Mouse (Mus musculus) ES-Bruce4 (cell line): ENCODE measurements around the gene Pex11b. TPM values are rescaled to one million over a fixed set of nuclear protein-coding genes. Genes with fewer than 3 reads are reported as not detected.
"Not testable (repeated sequence)": the region's sequence is repeated elsewhere in the genome, so short reads cannot be mapped to it uniquely, and the experiment has no call there.

ENCODE experiments used
- H3K27ac ChIP-seq: 2 replicates; pipeline ENCODE4 v1.5.1; 2012; ENCODE audit warnings: low read length, inconsistent platforms; ENCODE audit not compliant: insufficient read depth
- H3K27me3 ChIP-seq: 2 replicates; pipeline ENCODE4 v1.6.1; 2012; ENCODE audit warnings: mild to moderate bottlenecking, low read length, inconsistent platforms; ENCODE audit not compliant: control insufficient read depth, poor library complexity, insufficient read depth, severe bottlenecking
- H3K36me3 ChIP-seq: 2 replicates; pipeline ENCODE4 v1.6.1; 2012; ENCODE audit warnings: inconsistent platforms, mild to moderate bottlenecking, low read length, moderate library complexity; ENCODE audit not compliant: control insufficient read depth, poor library complexity, insufficient read depth, severe bottlenecking
- H3K4me1 ChIP-seq: one replicate; pipeline ENCODE4 v1.8.1; 2011; ENCODE audit warnings: low read length; ENCODE audit not compliant: control insufficient read depth, insufficient read depth
- H3K4me3 ChIP-seq: 2 replicates; pipeline ENCODE4 v1.5.1; 2011; ENCODE audit warnings: low read depth, mild to moderate bottlenecking, low read length
- H3K9ac ChIP-seq: 2 replicates; pipeline ENCODE4 v1.6.1; 2012; ENCODE audit warnings: low read depth, mild to moderate bottlenecking, inconsistent platforms; ENCODE audit not compliant: poor library complexity, severe bottlenecking
- H3K9me3 ChIP-seq: replicated peaks from 2 replicates; pipeline ENCODE4 v1.6.1; 2012; ENCODE audit warnings: mild to moderate bottlenecking, low read length, inconsistent platforms; ENCODE audit not compliant: control insufficient read depth, poor library complexity, insufficient read depth, severe bottlenecking
- CTCF ChIP-seq: IDR thresholded peaks from one replicate; pipeline ENCODE4 v1.8.1; 2011; ENCODE audit warnings: low read depth, low read length
- EP300 ChIP-seq: IDR thresholded peaks from 2 replicates; pipeline ENCODE4 v1.6.1; 2011; ENCODE audit warnings: low read depth, low read length; ENCODE audit not compliant: insufficient read depth
- POLR2A ChIP-seq: IDR thresholded peaks from one replicate; pipeline ENCODE4 v1.8.1; 2011; ENCODE audit warnings: low read length; ENCODE audit not compliant: insufficient read depth
- polyA plus RNA-seq: library from polyadenylated mRNA; stranded (reverse); fragments of >200 nt; gene quantifications from 2 replicates; pipeline ENCODE4 v1.2.4, GENCODE M21; 2011; ENCODE audit warnings: low read depth; ENCODE audit not compliant: missing spikeins, insufficient read depth, insufficient read length

Pex11b gene
- polyA plus RNA-seq, 1 experiment: 22.3 TPM

DNA sequence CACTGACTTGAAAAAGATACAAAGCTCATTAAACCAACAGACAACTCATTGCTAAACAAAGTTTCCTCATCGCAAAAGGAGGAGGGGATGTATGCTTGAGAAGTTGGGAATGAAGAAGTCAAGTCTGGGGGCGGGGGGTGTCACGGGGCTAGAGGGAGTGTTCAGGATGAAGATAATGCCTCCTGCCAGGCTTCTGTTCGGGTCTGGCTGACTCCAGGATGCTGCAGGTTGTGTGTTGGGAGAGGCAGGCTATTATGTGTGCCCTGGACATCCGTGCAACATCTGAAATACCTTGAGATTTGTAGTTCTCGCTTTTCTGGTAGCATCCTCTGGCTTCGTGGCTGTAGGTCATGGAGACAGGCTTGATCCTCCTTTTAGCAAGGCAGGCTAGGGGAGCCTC is 43.3 kb downstream of the Pex11b start:
- H3K4me3 ChIP-seq: no peak overlapping the region
- H3K9ac ChIP-seq: peak overlapping the region; percentile 15
- TF ChIP-seq CTCF (no peak), EP300 (peak; percentile 61; the same call in 1 of the 2 replicates)
- no peaks in the 10 kb centered on the region for H3K9me3 ChIP-seq
- H3K36me3 ChIP-seq: no peaks in the 10 kb centered on the region
- H3K4me1 ChIP-seq: peaks cover 7% of the 10 kb centered on the region
- peak overlapping the region; percentile 89 for H3K27ac ChIP-seq
- H3K27me3 ChIP-seq: no peaks in the 10 kb centered on the region

DNA sequence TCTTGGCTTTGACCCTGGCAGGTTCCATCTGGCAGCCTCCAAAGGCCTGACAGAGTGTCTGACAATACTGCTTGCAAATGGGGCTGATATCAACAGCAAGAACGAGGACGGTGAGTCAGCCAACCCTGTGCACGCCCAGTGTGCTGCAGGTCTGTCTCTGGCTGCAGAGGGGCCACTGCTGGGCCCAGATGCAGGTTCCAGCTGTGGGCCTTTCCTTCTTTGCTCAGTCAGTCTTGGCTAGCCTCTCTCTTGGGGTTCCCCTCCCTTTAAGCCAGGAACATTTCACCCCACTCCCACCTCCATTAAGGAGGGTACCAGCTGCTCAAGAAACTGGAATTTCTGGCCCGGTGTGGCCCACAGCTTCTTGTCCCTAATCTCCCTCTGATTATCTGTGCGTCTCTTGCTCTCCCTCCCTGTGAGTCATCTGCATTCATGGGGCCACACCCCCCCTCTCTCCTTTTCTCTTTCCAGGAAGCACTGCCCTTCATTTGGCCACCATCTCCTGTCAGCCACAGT is 44.0 kb downstream of the Pex11b start:
- TF ChIP-seq POLR2A (no peak), CTCF (no peak), EP300 (peak; percentile 95)
- Histone ChIP-seq H3K27me3 (no peaks in the 10 kb centered on the region), H3K27ac (peak overlapping the region; percentile 89), H3K4me1 (peaks cover 6% of the 10 kb centered on the region), H3K36me3 (no peaks in the 10 kb centered on the region), H3K9me3 (no peaks in the 10 kb centered on the region), H3K4me3 (peak overlapping the region; percentile 11; the same call in 1 of the 2 replicates), H3K9ac (peak overlapping the region; percentile 15; the same call in 1 of the 2 replicates)

DNA sequence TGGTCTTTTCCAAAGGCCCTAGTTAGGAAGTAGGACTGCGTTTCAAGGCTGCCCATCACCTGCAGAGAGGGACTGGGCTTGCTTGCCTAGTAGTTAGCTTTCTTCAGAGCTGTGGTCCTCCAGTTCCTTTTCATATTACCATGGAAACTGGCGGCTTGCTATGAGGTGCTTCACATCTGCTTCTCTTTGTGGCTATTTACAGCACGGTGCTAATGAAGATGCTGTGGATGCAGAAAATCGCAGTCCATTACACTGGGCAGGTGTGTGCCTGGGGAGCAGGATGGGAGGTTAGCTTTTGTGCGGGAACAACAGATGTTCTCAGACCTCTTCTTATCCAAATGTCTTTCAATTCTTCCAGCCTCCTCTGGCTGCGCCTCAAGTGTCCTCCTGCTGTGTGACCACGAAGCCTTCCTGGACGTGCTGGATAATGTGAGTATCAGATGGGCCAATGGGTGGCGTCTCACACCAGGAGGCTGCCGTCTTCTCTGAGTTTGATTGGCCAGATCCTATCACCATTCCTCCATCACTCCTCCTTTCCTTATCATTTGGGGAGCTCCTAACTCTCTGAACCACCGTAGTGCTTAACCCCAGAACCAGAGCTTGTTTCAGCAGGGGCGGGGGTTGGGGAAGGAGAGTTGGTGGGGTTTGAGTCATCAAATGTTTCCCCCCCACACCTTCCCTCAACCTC is 45.2 kb downstream of the Pex11b start:
- H3K9me3 ChIP-seq: no peaks in the 10 kb centered on the region
- H3K27me3 ChIP-seq: no peaks in the 10 kb centered on the region
- TF ChIP-seq EP300 (peak; percentile 97), POLR2A (no peak)
- H3K4me1 ChIP-seq: peaks cover 5% of the 10 kb centered on the region
- peak overlapping the region; percentile 94 for H3K27ac ChIP-seq
- H3K9ac ChIP-seq: no peak overlapping the region
- H3K4me3 ChIP-seq: peak overlapping the region; percentile 20
- H3K36me3 ChIP-seq: no peaks in the 10 kb centered on the region

DNA sequence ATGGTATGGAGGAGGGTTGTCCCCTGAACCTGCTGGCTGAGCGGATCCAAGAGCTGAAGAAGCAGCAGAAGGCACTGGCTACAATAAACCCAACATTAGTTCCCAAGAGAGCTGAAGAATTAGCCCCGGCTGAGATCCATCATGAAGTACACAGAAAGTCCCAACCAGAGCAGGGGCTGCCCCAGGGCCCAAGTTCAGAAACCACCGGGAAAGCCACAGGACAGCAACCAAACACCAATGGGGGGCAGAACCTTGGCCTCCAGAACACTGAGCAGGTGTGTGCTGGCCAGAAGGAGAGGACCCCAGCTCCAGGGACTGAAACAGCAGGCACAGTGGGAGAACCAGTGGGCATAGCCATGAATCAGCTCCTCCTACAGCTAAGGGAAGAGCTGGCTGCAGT is 48.3 kb downstream of the Pex11b start:
- Histone ChIP-seq H3K36me3 (no peaks in the 10 kb centered on the region), H3K27me3 (no peaks in the 10 kb centered on the region), H3K9me3 (no peaks in the 10 kb centered on the region)

DNA sequence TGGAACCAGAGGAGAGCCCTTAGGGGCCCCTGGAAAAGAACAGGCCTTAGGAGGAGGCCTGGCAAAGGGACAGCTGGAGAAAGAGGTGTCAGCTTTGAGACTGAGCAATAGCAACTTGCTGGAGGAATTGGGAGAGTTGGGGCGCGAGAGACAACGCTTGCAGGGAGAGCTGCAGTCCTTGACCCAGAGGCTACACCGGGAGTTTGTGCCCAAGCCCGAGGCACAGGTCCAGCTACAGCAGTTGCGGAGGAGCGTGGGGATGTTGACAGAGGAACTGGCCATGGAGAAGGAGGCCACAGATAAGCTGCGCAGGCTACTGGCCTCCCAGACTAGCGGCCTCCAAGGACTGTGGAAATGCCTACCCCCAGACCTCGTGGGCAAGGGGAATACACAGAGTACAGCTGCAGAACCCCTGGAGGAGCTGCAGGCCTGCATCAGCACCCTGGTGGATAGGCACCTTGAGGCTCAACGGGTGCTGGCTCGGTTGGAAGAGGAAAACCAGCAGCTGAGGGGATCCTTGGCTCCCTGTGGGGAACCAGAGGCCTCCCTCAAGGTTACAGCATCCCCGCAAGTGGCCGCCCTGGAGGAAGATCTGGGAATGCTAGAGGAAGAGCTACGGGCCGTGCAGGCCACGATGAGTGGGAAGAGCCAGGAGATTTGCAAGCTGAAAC is 49.1 kb downstream of the Pex11b start:
- Histone ChIP-seq H3K36me3 (no peaks in the 10 kb centered on the region), H3K4me1 (peaks cover 5% of the 10 kb centered on the region), H3K9ac (peak overlapping the region; percentile 49), H3K9me3 (no peaks in the 10 kb centered on the region), H3K27ac (no peak overlapping the region), H3K4me3 (peak overlapping the region; percentile 58), H3K27me3 (no peaks in the 10 kb centered on the region)
- no peak for TF ChIP-seq CTCF
- TF ChIP-seq EP300: no peak
- no peak for TF ChIP-seq POLR2A

More for the DNA sequence above, 48.3 kb downstream of the Pex11b start:
- no peak overlapping the region for H3K9ac ChIP-seq
- H3K27ac ChIP-seq: no peak overlapping the region
- peaks cover 5% of the 10 kb centered on the region for H3K4me1 ChIP-seq
- H3K4me3 ChIP-seq: no peak overlapping the region
- TF ChIP-seq EP300: no peak
- TF ChIP-seq CTCF: no peak
- no peak for TF ChIP-seq POLR2A

DNA sequence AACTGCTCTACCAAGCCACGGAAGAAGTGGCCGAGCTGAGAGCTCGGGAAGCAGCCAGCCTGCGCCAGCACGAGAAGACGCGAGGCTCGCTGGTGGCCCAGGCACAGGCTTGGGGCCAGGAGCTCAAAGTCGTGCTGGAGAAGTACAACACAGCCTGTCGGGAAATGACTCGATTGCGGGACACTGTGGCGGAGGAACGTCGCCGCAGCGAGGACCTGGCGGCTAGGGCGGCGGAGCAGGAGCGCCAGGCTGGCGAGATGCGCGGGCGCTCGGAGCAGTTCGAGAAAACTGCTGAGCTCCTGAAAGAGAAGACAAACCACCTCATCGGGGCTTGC is 49.6 kb downstream of the Pex11b start:
- H3K36me3 ChIP-seq: no peaks in the 10 kb centered on the region
- peak overlapping the region; percentile 58 for H3K4me3 ChIP-seq
- H3K27me3 ChIP-seq: no peaks in the 10 kb centered on the region
- peak overlapping the region; percentile 49 for H3K9ac ChIP-seq
- peaks cover 4% of the 10 kb centered on the region for H3K4me1 ChIP-seq
- no peak for TF ChIP-seq CTCF
- TF ChIP-seq EP300: no peak
- TF ChIP-seq POLR2A: no peak
- no peak overlapping the region for H3K27ac ChIP-seq
- H3K9me3 ChIP-seq: no peaks in the 10 kb centered on the region

DNA sequence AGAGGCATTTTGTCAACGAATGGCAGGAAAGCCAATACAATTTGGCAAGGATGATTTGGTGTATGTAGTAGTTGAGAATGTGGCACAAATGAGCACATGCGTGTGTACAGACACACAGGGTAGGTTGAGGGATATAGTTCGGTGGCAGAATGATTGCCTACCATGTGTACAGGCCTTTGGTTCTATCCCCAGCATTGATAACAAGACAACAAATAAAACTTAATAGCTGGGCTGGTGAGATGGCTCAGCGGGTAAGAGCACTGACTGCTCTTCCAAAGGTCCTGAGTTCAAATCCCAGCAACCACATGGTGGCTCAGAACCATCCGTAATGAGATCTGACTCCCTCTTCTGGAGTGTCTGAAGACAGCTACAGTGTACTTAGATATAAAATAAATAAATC is 50.9 kb downstream of the Pex11b start:
- not testable (repeated sequence) for H3K4me1 ChIP-seq, H3K36me3 ChIP-seq, H3K4me3 ChIP-seq, H3K27ac ChIP-seq, H3K27me3 ChIP-seq, H3K9ac ChIP-seq, H3K9me3 ChIP-seq
